Mouse (Mus musculus) CH12.LX (cell line): ENCODE measurements around the gene Gch1. TPM values are rescaled to one million over a fixed set of nuclear protein-coding genes. Genes with fewer than 3 reads are reported as not detected.

ENCODE experiments used
- DNase-seq: peaks from one replicate; pipeline ENCODE4 v3.0.0-alpha.2; 2013; ENCODE audit errors: extremely low read depth
- H3K27ac ChIP-seq: 2 replicates; pipeline ENCODE4 v1.5.1; 2012; ENCODE audit warnings: low read depth, mild to moderate bottlenecking, control low read depth, moderate library complexity; ENCODE audit not compliant: insufficient read depth
- H3K27me3 ChIP-seq: replicated peaks from 2 replicates; pipeline ENCODE3; 2012; ENCODE audit warnings: inconsistent platforms
- H3K36me3 ChIP-seq, 2 experiments: replicated peaks in 1 of 2; 2 replicates each; pipeline versions ENCODE3 to v1.6.1; 2012; ENCODE audit warnings: inconsistent platforms in 1 of 2, low read length in 1 of 2, mild to moderate bottlenecking in 1 of 2, mixed read lengths in 1 of 2, moderate library complexity in 1 of 2; ENCODE audit not compliant: control insufficient read depth in 1 of 2, insufficient read depth in 1 of 2
- H3K4me1 ChIP-seq, 2 experiments: 2 replicates each; pipeline ENCODE4 v1.6.1; 2012; ENCODE audit warnings: inconsistent platforms in 1 of 2, moderate library complexity in 1 of 2; ENCODE audit not compliant: insufficient read depth in 2 of 2, control insufficient read depth in 1 of 2
- H3K4me2 ChIP-seq: 2 replicates; pipeline ENCODE4 v1.6.1; 2012; ENCODE audit warnings: low read depth, mild to moderate bottlenecking, control low read depth; ENCODE audit not compliant: poor library complexity, insufficient read depth, severe bottlenecking
- H3K4me3 ChIP-seq, 3 experiments: fragments of 150-350 bp in 1 of 3; sonication (generic) in 1 of 3; replicated peaks in 1 of 3; 2 replicates each; pipeline versions ENCODE3 to v1.5.1; 2011 to 2012; ENCODE audit warnings: low read depth in 2 of 3, low read length in 2 of 3, mild to moderate bottlenecking in 2 of 3, moderate library complexity in 2 of 3, control low read depth in 1 of 3, improper control_type of control experiment in 1 of 3, inconsistent platforms in 1 of 3, mixed read lengths in 1 of 3; ENCODE audit not compliant: poor library complexity in 1 of 3
- H3K79me2 ChIP-seq: replicated peaks from 2 replicates; pipeline ENCODE4 v1.6.1; 2012; ENCODE audit warnings: mild to moderate bottlenecking, moderate library complexity; ENCODE audit not compliant: control insufficient read depth, poor library complexity, insufficient read depth, severe bottlenecking; ENCODE audit errors: extremely low read depth
- H3K9ac ChIP-seq: 2 replicates; pipeline ENCODE4 v1.6.1; 2012; ENCODE audit warnings: low read depth, mild to moderate bottlenecking, control low read depth, moderate library complexity; ENCODE audit not compliant: insufficient read depth
- H3K9me3 ChIP-seq: replicated peaks from 2 replicates; pipeline ENCODE3; 2012; ENCODE audit warnings: low read length, inconsistent platforms, mixed read lengths
- CHD1 ChIP-seq: IDR thresholded peaks from 2 replicates; pipeline ENCODE4 v1.6.1; 2012; ENCODE audit warnings: low read depth, low read length, improper control_type of control experiment, inconsistent platforms
- CHD2 ChIP-seq: IDR thresholded peaks from 2 replicates; pipeline ENCODE4 v1.6.1; 2011; ENCODE audit warnings: low read length, improper control_type of control experiment
- CTCF ChIP-seq, 2 experiments: IDR thresholded peaks in 1 of 2; conservative IDR thresholded peaks in 1 of 2; 2 replicates each; pipeline ENCODE4 v1.5.1; 2011 to 2012; ENCODE audit warnings: low read depth in 2 of 2, low read length in 2 of 2, improper control_type of control experiment in 1 of 2, inconsistent platforms in 1 of 2, mild to moderate bottlenecking in 1 of 2, moderate library complexity in 1 of 2
- E2F4 ChIP-seq: IDR thresholded peaks from 2 replicates; pipeline ENCODE4 v1.6.1; 2011; ENCODE audit warnings: low read depth, low read length, improper control_type of control experiment; ENCODE audit not compliant: insufficient replicate concordance
- ELF1 ChIP-seq: IDR thresholded peaks from 2 replicates; pipeline ENCODE4 v1.6.1; 2014; ENCODE audit warnings: low read depth, mild to moderate bottlenecking, inconsistent platforms, low read length, improper control_type of control experiment
- EP300 ChIP-seq: IDR thresholded peaks from 2 replicates; pipeline ENCODE4 v1.6.1; 2011; ENCODE audit warnings: low read length, improper control_type of control experiment
- ETS1 ChIP-seq: conservative IDR thresholded peaks from 2 replicates; pipeline ENCODE4 v1.6.1; 2012; ENCODE audit warnings: low read depth, mild to moderate bottlenecking, inconsistent platforms, low read length, improper control_type of control experiment, moderate library complexity
- GABPA ChIP-seq: IDR thresholded peaks from 2 replicates; pipeline ENCODE4 v1.6.1; 2012; ENCODE audit warnings: low read depth, low read length, improper control_type of control experiment, inconsistent platforms; ENCODE audit not compliant: insufficient replicate concordance
- IRF4 ChIP-seq: IDR thresholded peaks from 2 replicates; pipeline ENCODE4 v1.6.1; 2014; ENCODE audit warnings: low read depth, mild to moderate bottlenecking, inconsistent platforms, low read length, improper control_type of control experiment
- JUND ChIP-seq: conservative IDR thresholded peaks from 2 replicates; pipeline ENCODE4 v1.6.1; 2011; ENCODE audit warnings: low read depth, low read length, improper control_type of control experiment
- KAT2A ChIP-seq: IDR thresholded peaks from 2 replicates; pipeline ENCODE4 v1.6.1; 2012; ENCODE audit warnings: low read length, improper control_type of control experiment, inconsistent platforms; ENCODE audit not compliant: insufficient replicate concordance
- MAX ChIP-seq: IDR thresholded peaks from 2 replicates; pipeline ENCODE4 v1.6.1; 2011; ENCODE audit warnings: low read length, improper control_type of control experiment
- MAZ ChIP-seq: IDR thresholded peaks from 2 replicates; pipeline ENCODE4 v1.6.1; 2012; ENCODE audit warnings: low read depth, mild to moderate bottlenecking, inconsistent platforms, low read length, improper control_type of control experiment, moderate library complexity
- MEF2A ChIP-seq: IDR thresholded peaks from 2 replicates; pipeline ENCODE4 v1.6.1; 2014; ENCODE audit warnings: low read depth, mild to moderate bottlenecking, inconsistent platforms, low read length, improper control_type of control experiment, borderline replicate concordance
- MXI1 ChIP-seq: IDR thresholded peaks from 2 replicates; pipeline ENCODE4 v1.6.1; 2011; ENCODE audit warnings: mild to moderate bottlenecking, low read depth, low read length, improper control_type of control experiment
- NELFE ChIP-seq: IDR thresholded peaks from 2 replicates; pipeline ENCODE4 v1.6.1; 2011; ENCODE audit warnings: low read depth, low read length, improper control_type of control experiment
- NRF1 ChIP-seq: IDR thresholded peaks from 2 replicates; pipeline ENCODE4 v1.6.1; 2014; ENCODE audit warnings: low read depth, mild to moderate bottlenecking, inconsistent platforms, low read length, improper control_type of control experiment, moderate library complexity
- PAX5 ChIP-seq: IDR thresholded peaks from 2 replicates; pipeline ENCODE4 v1.6.1; 2012; ENCODE audit warnings: low read length, inconsistent platforms, mixed read lengths
- POLR2AphosphoS2 ChIP-seq: IDR thresholded peaks from 2 replicates; pipeline ENCODE4 v1.6.1; 2011; ENCODE audit warnings: low read depth, low read length, improper control_type of control experiment
- RAD21 ChIP-seq: IDR thresholded peaks from 2 replicates; pipeline ENCODE4 v1.6.1; 2011; ENCODE audit warnings: low read depth, mild to moderate bottlenecking, low read length, improper control_type of control experiment, moderate library complexity
- SIN3A ChIP-seq: IDR thresholded peaks from 2 replicates; pipeline ENCODE4 v1.6.1; 2012; ENCODE audit warnings: low read length, improper control_type of control experiment, inconsistent platforms
- TBP ChIP-seq: conservative IDR thresholded peaks from 2 replicates; pipeline ENCODE4 v1.6.1; 2011; ENCODE audit warnings: low read depth, low read length, improper control_type of control experiment
- USF1 ChIP-seq: IDR thresholded peaks from 2 replicates; pipeline ENCODE4 v1.6.1; 2014; ENCODE audit warnings: low read depth, mild to moderate bottlenecking, inconsistent platforms, low read length, improper control_type of control experiment
- USF2 ChIP-seq: conservative IDR thresholded peaks from 2 replicates; pipeline ENCODE4 v1.6.1; 2011; ENCODE audit warnings: low read depth, low read length, improper control_type of control experiment
- ZMIZ1 ChIP-seq: IDR thresholded peaks from 2 replicates; pipeline ENCODE4 v1.6.1; 2012; ENCODE audit warnings: low read depth, mild to moderate bottlenecking, inconsistent platforms, low read length, improper control_type of control experiment
- ZNF384 ChIP-seq: IDR thresholded peaks from 2 replicates; pipeline ENCODE4 v1.6.1; 2012; ENCODE audit warnings: low read depth, low read length, improper control_type of control experiment, inconsistent platforms
- dilution Hi-C: fragments of 300-500 bp; cut with MboI; formaldehyde crosslinking; loops from 2 replicates; pipeline ENCODE4 v1.14.3; 2020; ENCODE audit warnings: low sequenced_read_pairs; ENCODE audit not compliant: extremely low pct_unique_long_range_greater_than_20kb, extremely low pct_ligation_motif_present
- in situ Hi-C: fragments of 300-500 bp; cut with MboI; formaldehyde crosslinking; loops from 3 replicates; pipeline ENCODE4 v1.14.3; 2019; ENCODE audit warnings: low sequenced_read_pairs, low pct_ligation_motif_present, low pct_unique_long_range_greater_than_20kb, mixed read lengths
- polyA plus RNA-seq: library from polyadenylated mRNA; unstranded; fragments of >175 nt; gene quantifications from 2 replicates; pipeline ENCODE4 v1.2.1, GENCODE M21; 2012; ENCODE audit warnings: low read depth; ENCODE audit not compliant: insufficient read length
- total RNA-seq, 2 experiments: library from RNA; depleted of rRNA; stranded (reverse); fragments of 300-350 nt in 1 of 2; fragments of >200 nt in 1 of 2; gene quantifications; 2 replicates each; pipeline ENCODE4 v1.2.3; 2012 to 2014

Gch1 gene
- total and polyA plus RNA-seq, 3 experiments, result 5.7 to 6.5 (median 5.7) TPM

DNA sequence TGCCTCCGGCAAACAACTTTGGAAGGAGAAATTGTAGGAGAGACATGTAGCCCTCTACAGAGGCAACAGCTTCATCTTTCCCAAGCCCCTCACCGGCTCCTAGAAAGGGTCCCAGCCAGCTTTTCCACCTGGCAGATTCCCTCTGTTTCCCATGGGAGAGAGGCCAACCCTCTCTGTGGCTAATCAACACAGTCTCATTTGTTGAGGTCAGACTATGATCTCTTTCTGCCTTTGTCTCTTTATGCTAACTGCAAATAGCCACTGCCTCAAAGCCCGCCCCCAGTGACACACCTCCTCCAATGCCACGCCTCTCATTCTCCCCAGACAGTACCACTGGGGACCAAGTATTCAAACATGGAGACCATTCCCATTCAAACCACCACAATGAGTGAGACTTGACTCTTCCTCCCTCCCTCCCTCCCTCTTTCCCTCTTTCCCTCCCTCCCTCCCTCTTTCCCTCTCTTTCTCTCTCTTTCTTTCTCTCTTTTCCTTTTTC lies 20.5 kb upstream of the Gch1 start:
- TF ChIP-seq SIN3A (no peak), JUND (no peak), IRF4 (no peak), RAD21 (no peak), MXI1 (no peak), ZNF384 (no peak), MAX (no peak), USF2 (no peak), CHD1 (no peak), NRF1 (no peak), MAZ (no peak), TBP (no peak)
- Histone ChIP-seq H3K9me3 (no peaks in the 10 kb centered on the region), H3K79me2 (no peaks in the 10 kb centered on the region), H3K4me2 (no peak overlapping the region), H3K9ac (no peak overlapping the region), H3K27ac (no peak overlapping the region), H3K27me3 (no peaks in the 10 kb centered on the region), H3K36me3 (no peaks in the 10 kb centered on the region), H3K4me1 (peaks cover 3 to 4% of the 10 kb centered on the region in 2 experiments; a peak in 2 of 4 replicates), H3K4me3 (no peak overlapping the region)
- in situ Hi-C loops (no loop called here), dilution Hi-C loops (no loop called here)
- no peak for DNase-seq

DNA sequence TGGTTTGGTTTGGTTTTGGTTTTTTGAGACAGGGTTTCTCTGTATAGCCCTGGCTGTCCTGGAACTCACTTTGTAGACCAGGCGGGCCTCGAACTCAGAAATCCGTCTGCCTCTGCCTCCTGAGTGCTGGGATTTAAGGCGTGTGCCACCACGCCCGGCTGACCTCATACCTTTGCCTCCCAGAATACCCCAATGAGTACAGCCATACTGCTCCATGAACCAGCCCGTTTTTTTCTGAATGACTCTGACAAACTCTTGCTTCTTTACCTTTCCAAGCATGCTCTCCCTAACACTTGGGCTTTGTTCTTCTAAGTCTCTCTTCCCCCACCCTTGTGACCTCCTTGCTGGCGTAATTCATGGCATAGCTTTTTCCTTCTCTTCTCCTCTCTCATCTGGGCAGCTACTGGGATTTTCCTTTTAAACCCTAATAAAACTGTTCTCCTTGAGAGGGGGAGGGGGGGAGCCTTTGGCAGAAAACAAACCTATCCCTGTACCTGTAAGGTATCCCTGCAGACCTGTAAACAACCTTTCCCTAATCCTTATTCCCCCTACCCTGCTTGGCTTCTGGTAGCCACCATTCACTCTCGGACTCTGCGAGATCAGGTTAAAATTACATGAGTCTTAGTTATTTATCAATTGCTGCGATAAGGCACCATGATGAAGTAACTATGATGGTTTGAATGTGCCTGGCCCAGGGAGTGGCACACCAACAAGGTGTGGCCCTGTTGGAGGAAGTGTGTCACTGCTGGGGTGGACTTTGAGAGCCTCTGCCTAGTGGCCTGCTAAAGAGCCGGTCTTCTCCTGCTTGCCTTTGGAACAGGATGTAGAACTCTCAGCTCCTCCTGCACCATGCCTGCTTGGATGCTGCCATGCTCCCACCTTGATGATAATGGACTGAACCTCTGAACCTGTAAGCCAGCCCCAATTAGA lies 19.6 kb upstream of the Gch1 start:
- dilution Hi-C loops (no loop called here), in situ Hi-C loops (no loop called here)
- Histone ChIP-seq H3K36me3 (no peaks in the 10 kb centered on the region), H3K79me2 (no peaks in the 10 kb centered on the region), H3K27ac (no peak overlapping the region), H3K9ac (no peak overlapping the region), H3K4me2 (no peak overlapping the region), H3K4me1 (peaks cover 0 to 3% of the 10 kb centered on the region in 2 experiments; a peak in 1 of 4 replicates), H3K4me3 (no peak overlapping the region), H3K27me3 (no peaks in the 10 kb centered on the region), H3K9me3 (no peaks in the 10 kb centered on the region)
- DNase-seq, result no peak
- no peak for TF ChIP-seq ELF1
- no peak for TF ChIP-seq CTCF (conservative IDR thresholded peaks at IDR 0.05 in 1 of 2, IDR thresholded peaks at IDR 0.05 in 1 of 2; ENCODE audit: low read depth in 2 of 2, low read length in 2 of 2)
- no peak for TF ChIP-seq MXI1
- no peak for TF ChIP-seq PAX5
- no peak for TF ChIP-seq MAX
- no peak for TF ChIP-seq MEF2A
- TF ChIP-seq USF1, result no peak
- no peak for TF ChIP-seq E2F4
- no peak for TF ChIP-seq KAT2A
- no peak for TF ChIP-seq POLR2AphosphoS2
- TF ChIP-seq ZMIZ1, result no peak
- TF ChIP-seq USF2, result no peak
- no peak for TF ChIP-seq GABPA
- no peak for TF ChIP-seq CHD2
- TF ChIP-seq EP300, result no peak
- no peak for TF ChIP-seq ETS1
- no peak for TF ChIP-seq NRF1
- TF ChIP-seq IRF4, result no peak
- no peak for TF ChIP-seq NELFE
